Mouse (Mus musculus) embryo, embryonic 10.5 days (tissue): Measurements from ENCODE around the gene Gm20821.
"Not testable (repeated sequence)": the region's sequence is repeated elsewhere in the genome, so short reads cannot be mapped to it uniquely, and the experiment has no call there.

ENCODE experiments used
- DNase-seq: peaks from one replicate; pipeline ENCODE4 v3.0.0-alpha.2; 2015; ENCODE audit warnings: low spot score

Gm20821 gene

GRCm38 (mm10) chrY:9781504-9781903, at the start of gene Gm20821:
TSS of gene Gm20821 (plus strand) at chrY:9781804.
- DNase-seq, result not testable (repeated sequence)
